Mouse (Mus musculus) heart, postnatal 0 days (tissue): Measurements from ENCODE around the gene Aph1b. TPM values are rescaled to one million over a fixed set of nuclear protein-coding genes. Genes with fewer than 3 reads are reported as not detected.

Experiments
- ATAC-seq: fragments of 200-750 bp; cut with Nextera tagmentation; 2 replicates; pipeline ENCODE4 v1.8.0; 2017; ENCODE audit warnings: low read depth, moderate number of reproducible peaks, moderate library complexity; ENCODE audit not compliant: insufficient read depth
- DNase-seq: peaks from one replicate; pipeline ENCODE4 v3.0.0-alpha.2; 2016; ENCODE audit warnings: low spot score
- H3K27ac ChIP-seq: fragments of 300-500 bp; sonication (generic); 2 replicates; pipeline ENCODE4 v1.5.1; 2014; ENCODE audit warnings: low read depth, mild to moderate bottlenecking
- H3K27me3 ChIP-seq: fragments of 300-500 bp; sonication (generic); 2 replicates; pipeline ENCODE4 v1.6.1; 2014; ENCODE audit warnings: low read length, mixed read lengths; ENCODE audit not compliant: control insufficient read depth, insufficient read depth
- H3K36me3 ChIP-seq: fragments of 300-500 bp; sonication (generic); replicated peaks from 2 replicates; pipeline ENCODE4 v1.6.1; 2014; ENCODE audit warnings: low read length, mixed read lengths; ENCODE audit not compliant: control insufficient read depth, insufficient read depth
- H3K4me1 ChIP-seq: fragments of 300-500 bp; sonication (generic); 2 replicates; pipeline ENCODE4 v1.6.1; 2014; ENCODE audit warnings: antibody characterized with exemption; ENCODE audit not compliant: control insufficient read depth, insufficient read depth
- H3K4me2 ChIP-seq: fragments of 300-500 bp; sonication (generic); 2 replicates; pipeline ENCODE4 v1.6.1; 2014; ENCODE audit warnings: low read depth, mild to moderate bottlenecking, low read length, moderate library complexity
- H3K4me3 ChIP-seq: fragments of 300-500 bp; sonication (generic); 2 replicates; pipeline ENCODE4 v1.5.1; 2014; ENCODE audit warnings: low read depth, low read length
- H3K9ac ChIP-seq: fragments of 300-500 bp; sonication (generic); replicated peaks from 2 replicates; pipeline ENCODE4 v1.6.1; 2014; ENCODE audit warnings: low read depth, low read length, mixed read lengths
- H3K9me3 ChIP-seq: fragments of 300-500 bp; sonication (generic); replicated peaks from 2 replicates; pipeline ENCODE4 v1.6.1; 2016; ENCODE audit warnings: low read length; ENCODE audit not compliant: control insufficient read depth
- CTCF ChIP-seq: IDR thresholded peaks from 2 replicates; pipeline ENCODE4 v1.5.1; 2016; ENCODE audit warnings: antibody characterized with exemption, control low read depth, low read depth
- EP300 ChIP-seq: IDR thresholded peaks from 2 replicates; pipeline ENCODE4 v1.6.1; 2016; ENCODE audit warnings: antibody characterized with exemption, low read depth
- WGBS: fragments of 180-500 bp; shearing (Covaris S2); extraction: QIAGEN DNeasy Blood & Tissue Kit; methylation state at CpG from one replicate; pipeline ENCODE4 v1.1.7; 2014; 5-methylcytosine and 5-hydroxymethylcytosine counted together
- polyA plus RNA-seq: library from polyadenylated mRNA; unstranded; fragments of >200 nt; fragmentation: Nextera tagmentation; extraction: Ambion mirVana; gene quantifications from 2 replicates; pipeline ENCODE4 v1.2.1, GENCODE M21; 2015
- total RNA-seq: library from RNA; depleted of rRNA; stranded (reverse); fragments of >200 nt; gene quantifications from 2 replicates; pipeline ENCODE4 v1.2.3, GENCODE M21; 2014; ENCODE audit warnings: low replicate concordance; rRNA removed

Aph1b gene
- total and polyA plus RNA-seq, 2 experiments from 2014 or later = 5.4 to 5.9 TPM

DNA sequence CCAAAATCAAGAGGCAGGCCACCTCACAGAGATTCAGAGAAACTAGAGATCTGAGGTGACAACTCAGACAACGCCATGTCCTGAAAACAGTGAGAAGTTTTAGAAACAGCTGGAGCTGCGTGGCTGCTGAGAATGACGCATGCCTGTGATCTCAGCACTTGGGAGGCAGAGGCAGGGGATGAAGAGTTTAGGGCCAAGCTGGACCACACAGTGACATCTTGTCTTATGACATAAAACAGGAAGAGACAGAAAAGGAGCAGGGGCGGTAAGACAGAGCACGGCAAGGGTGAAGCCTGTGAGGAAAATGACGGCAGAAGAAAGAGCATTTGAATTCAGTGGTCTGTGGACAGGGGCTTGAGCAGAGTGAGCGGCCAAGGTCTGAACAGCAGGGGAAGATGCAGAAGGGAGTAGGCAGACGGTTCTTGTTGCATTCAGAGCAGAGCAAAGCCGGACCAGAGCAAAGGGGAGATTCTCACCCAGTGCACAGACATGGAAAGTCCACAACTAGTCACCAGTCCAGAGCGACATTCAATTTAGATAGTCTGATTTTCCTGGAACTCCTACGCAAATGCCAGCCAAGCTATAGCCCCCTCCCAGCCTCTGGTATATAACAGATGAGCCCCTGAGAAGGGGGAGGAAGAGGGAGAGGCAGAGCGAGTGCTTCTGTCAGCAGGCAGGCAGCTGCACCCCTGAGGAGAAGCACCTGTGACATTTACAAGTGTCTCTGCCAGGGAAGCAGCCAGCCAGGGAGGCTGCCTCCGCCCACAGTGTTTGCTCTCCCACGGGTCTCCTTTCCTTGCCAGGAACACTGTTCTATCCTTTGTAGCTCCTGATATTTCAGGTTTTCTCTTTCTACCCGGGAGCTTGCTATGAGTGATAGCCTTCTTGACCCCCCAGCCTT is 62.2 kb downstream of the Aph1b start:
- H3K36me3 ChIP-seq = no peaks in the 10 kb centered on the region
- H3K9me3 ChIP-seq = no peaks in the 10 kb centered on the region
- no peaks in the 10 kb centered on the region for H3K4me1 ChIP-seq
- H3K4me2 ChIP-seq = no peak overlapping the region
- no peak for DNase-seq
- WGBS = 27% methylated on average over 15 of the region's 15 CpGs
- TF ChIP-seq EP300 = no peak
- no peak for TF ChIP-seq CTCF
- no peak overlapping the region for H3K4me3 ChIP-seq
- no peak; the same call in 1 of the 2 replicates for ATAC-seq
- H3K27me3 ChIP-seq = no peaks in the 10 kb centered on the region
- H3K9ac ChIP-seq = no peak overlapping the region
- H3K27ac ChIP-seq = no peak overlapping the region

- 42% methylated on average over 7 of the region's 7 CpGs for WGBS
Observed at GRCm38 (mm10) chr9:66731284-66731683, 64.0 kb downstream of the Aph1b start.

DNA sequence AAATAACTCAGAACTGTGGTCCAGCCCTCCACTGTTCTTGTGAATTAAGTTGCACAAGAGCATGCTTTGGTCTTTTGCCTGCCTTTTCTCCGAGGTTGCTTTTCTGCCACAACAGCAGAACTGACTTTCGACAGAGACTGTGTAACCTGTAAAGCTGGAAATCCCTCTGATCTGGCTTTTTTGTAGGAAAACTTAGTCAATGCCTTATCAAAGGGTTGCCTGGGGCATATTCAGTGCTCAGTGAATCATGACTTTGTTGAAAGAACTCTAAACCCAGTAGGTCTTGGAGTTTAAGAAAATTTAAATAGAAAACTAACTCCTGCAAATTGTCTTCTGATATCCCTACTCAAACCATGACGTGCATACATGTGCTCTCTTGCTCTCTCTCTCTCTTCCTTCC is 64.7 kb downstream of the Aph1b start:
- Histone ChIP-seq H3K4me3 (no peak overlapping the region), H3K4me1 (no peaks in the 10 kb centered on the region)
- 67% methylated on average over 3 of the region's 3 CpGs for WGBS

More at GRCm38 (mm10) chr9:66731284-66731683, 64.0 kb downstream of the Aph1b start:
- H3K27me3 ChIP-seq = no peaks in the 10 kb centered on the region
- H3K4me1 ChIP-seq = no peaks in the 10 kb centered on the region
- H3K9ac ChIP-seq = no peak overlapping the region
- no peak overlapping the region for H3K4me3 ChIP-seq
- no peak overlapping the region for H3K4me2 ChIP-seq
- no peak for TF ChIP-seq CTCF
- ATAC-seq = no peak
- no peak overlapping the region for H3K27ac ChIP-seq
- H3K9me3 ChIP-seq = no peaks in the 10 kb centered on the region
- H3K36me3 ChIP-seq = no peaks in the 10 kb centered on the region
- DNase-seq = no peak

DNA sequence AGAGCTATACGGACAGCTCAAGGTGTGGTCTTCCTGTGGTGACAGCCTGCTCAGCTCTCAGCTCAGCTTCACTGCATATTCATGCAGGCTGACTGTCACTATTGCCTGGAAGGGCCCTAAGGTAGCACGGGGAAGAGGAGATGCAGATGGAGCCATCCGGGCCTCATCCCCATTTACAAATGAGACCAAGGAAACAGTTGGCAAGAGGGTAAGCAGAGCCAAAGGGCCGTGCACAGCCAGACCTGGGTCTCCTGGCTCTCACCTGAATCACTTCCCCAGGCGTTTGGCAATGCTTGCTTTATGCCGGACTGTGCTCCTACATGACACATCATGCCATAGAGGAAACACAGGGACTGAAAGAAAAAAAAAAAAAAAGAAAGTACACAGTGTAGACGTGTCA is 68.0 kb downstream of the Aph1b start:
- H3K27ac ChIP-seq = no peak overlapping the region
- H3K36me3 ChIP-seq = no peaks in the 10 kb centered on the region
- DNase-seq (no peak), ATAC-seq (no peak)
- no peaks in the 10 kb centered on the region for H3K4me1 ChIP-seq
- H3K9ac ChIP-seq = no peak overlapping the region
- no peak overlapping the region for H3K4me2 ChIP-seq
- TF ChIP-seq EP300 (no peak), CTCF (no peak)
- H3K4me3 ChIP-seq = no peak overlapping the region
- H3K9me3 ChIP-seq = no peaks in the 10 kb centered on the region
- WGBS = 67% methylated on average over 7 of the region's 7 CpGs
- H3K27me3 ChIP-seq = no peaks in the 10 kb centered on the region

More for the DNA sequence above, 64.7 kb downstream of the Aph1b start:
- Histone ChIP-seq H3K27ac (no peak overlapping the region), H3K4me2 (no peak overlapping the region), H3K27me3 (no peaks in the 10 kb centered on the region), H3K36me3 (no peaks in the 10 kb centered on the region), H3K9ac (no peak overlapping the region), H3K9me3 (no peaks in the 10 kb centered on the region)
- DNase-seq (no peak), ATAC-seq (no peak)
- TF ChIP-seq EP300 (no peak), CTCF (no peak)

- 71% methylated on average over 3 of the region's 3 CpGs for WGBS
- no peak for DNase-seq
Observed at GRCm38 (mm10) chr9:66725591-66725990, 69.7 kb downstream of the Aph1b start.

More at GRCm38 (mm10) chr9:66725591-66725990, 69.7 kb downstream of the Aph1b start:
- no peaks in the 10 kb centered on the region for H3K36me3 ChIP-seq
- H3K4me1 ChIP-seq = no peaks in the 10 kb centered on the region
- no peaks in the 10 kb centered on the region for H3K27me3 ChIP-seq
- TF ChIP-seq EP300 (no peak), CTCF (no peak)
- no peak overlapping the region for H3K27ac ChIP-seq
- H3K4me2 ChIP-seq = no peak overlapping the region
- H3K9ac ChIP-seq = no peak overlapping the region
- H3K9me3 ChIP-seq = no peaks in the 10 kb centered on the region
- H3K4me3 ChIP-seq = no peak overlapping the region
- no peak for ATAC-seq

Other genes with a start within 250 kb of the Aph1b start
- gene Usp3, start 202.3 kb downstream of the Aph1b start, total RNA-seq = 53.4 and 275 TPM in 2 replicates
- gene Usp3, start 202.3 kb downstream of the Aph1b start, polyA plus RNA-seq = 31.8 and 39.4 TPM in 2 replicates
- gene Car12, start 81.8 kb downstream of the Aph1b start, total RNA-seq = 0.27 and 2.5 TPM in 2 replicates
- gene Car12, start 81.8 kb downstream of the Aph1b start, polyA plus RNA-seq = 0.15 and 0.20 TPM in 2 replicates
- 0.08 TPM in 1 of 2 replicates, not detected in the other for gene Gm10647, start 1.5 kb upstream of the Aph1b start, total RNA-seq
- 0.33 and 0.34 TPM in 2 replicates for gene Gm10647, start 1.5 kb upstream of the Aph1b start, polyA plus RNA-seq
- gene Aph1c, start 39.2 kb upstream of the Aph1b start, total RNA-seq = 0.69 and 3.1 TPM in 2 replicates
- gene Aph1c, start 39.2 kb upstream of the Aph1b start, polyA plus RNA-seq = 1.7 and 1.9 TPM in 2 replicates
- gene Rab8b, start 124.2 kb upstream of the Aph1b start, total RNA-seq = 9.8 and 11.4 TPM in 2 replicates
- gene Rab8b, start 124.2 kb upstream of the Aph1b start, polyA plus RNA-seq = 8.6 and 9.5 TPM in 2 replicates
- 204 and 235 TPM in 2 replicates for gene Rps27l, start 150.6 kb upstream of the Aph1b start, total RNA-seq
- 568 and 607 TPM in 2 replicates for gene Rps27l, start 150.6 kb upstream of the Aph1b start, polyA plus RNA-seq
- gene Lactb, start 180.0 kb upstream of the Aph1b start, total RNA-seq = 6.4 and 14.5 TPM in 2 replicates
- gene Lactb, start 180.0 kb upstream of the Aph1b start, polyA plus RNA-seq = 12.2 and 13.8 TPM in 2 replicates